Mouse (Mus musculus): ENCODE measurements at regions not wholly inside any gene's neighbourhood (a gene's known extent, or its start where the extent isn't known, plus 50 kb on each side); places are given as distances from the start of the nearest gene placed in this dataset.

DNA sequence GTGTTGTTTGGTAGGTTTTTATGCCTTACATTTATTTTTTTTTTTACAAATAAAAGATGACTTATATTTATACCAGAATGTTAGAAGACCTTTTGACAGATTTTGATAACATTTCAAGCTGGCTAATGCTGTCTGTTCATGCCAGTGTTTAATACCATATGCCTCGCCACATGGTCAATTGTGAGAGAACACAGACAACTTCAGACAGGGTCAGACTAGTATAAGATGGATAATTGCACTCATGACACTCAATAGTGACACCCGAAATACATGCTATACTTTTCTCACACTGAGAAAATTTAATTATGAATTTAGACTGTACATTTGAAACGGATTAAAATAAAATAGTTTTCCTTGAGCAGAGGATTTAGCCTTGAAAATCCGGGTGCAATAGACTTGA lies 769.9 kb downstream of the Slitrk6 start:
- DNase-seq, result no peak

GRCm38 (mm10) chr14:109958008-109958407 lies 796.9 kb downstream of the Slitrk6 start:
- DNase-seq, result no peak

DNA sequence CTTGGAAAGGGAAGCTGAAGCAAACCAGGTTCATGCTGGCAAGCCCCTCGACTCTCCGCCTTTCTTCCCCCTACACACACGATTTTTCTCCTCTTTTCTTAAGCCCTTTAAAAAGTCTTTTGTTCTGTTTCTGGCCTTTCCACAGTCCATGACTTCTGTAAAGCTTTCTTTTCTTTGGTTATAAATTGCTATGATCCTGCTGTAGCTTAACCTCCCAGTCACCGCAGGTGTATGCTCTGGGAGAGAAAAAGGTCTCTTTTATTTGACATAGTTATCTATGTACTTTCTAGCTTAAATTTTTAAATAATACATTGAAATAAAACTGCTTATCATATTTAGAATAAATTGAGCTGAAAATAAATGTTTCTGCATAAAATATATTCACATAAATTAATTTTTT lies 813.0 kb downstream of the Slitrk6 start:
- DNase-seq, result no peak

- no peak for DNase-seq
Observed at GRCm38 (mm10) chr14:109941162-109941561, 813.8 kb downstream of the Slitrk6 start.

- no peak for DNase-seq
Observed at GRCm38 (mm10) chr14:109937432-109937831, 817.5 kb downstream of the Slitrk6 start.

- DNase-seq, result no peak
Observed at GRCm38 (mm10) chr14:109928977-109929376, 826.0 kb downstream of the Slitrk6 start.

DNA sequence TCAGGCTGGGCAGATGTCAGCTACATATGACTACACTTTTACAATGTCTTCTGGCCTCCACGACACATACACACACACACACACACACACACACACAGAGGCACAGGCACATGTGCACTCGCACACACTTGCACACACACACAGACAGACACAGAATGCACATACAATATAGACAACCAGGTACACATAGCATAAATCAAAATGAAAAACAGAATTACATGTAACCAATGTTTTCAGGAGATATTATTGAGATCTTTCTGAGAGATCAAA lies 863.1 kb downstream of the Slitrk6 start:
- DNase-seq, result no peak

GRCm38 (mm10) chr14:109891151-109891895 lies 863.6 kb downstream of the Slitrk6 start:
- DNase-seq, result no peak

DNA sequence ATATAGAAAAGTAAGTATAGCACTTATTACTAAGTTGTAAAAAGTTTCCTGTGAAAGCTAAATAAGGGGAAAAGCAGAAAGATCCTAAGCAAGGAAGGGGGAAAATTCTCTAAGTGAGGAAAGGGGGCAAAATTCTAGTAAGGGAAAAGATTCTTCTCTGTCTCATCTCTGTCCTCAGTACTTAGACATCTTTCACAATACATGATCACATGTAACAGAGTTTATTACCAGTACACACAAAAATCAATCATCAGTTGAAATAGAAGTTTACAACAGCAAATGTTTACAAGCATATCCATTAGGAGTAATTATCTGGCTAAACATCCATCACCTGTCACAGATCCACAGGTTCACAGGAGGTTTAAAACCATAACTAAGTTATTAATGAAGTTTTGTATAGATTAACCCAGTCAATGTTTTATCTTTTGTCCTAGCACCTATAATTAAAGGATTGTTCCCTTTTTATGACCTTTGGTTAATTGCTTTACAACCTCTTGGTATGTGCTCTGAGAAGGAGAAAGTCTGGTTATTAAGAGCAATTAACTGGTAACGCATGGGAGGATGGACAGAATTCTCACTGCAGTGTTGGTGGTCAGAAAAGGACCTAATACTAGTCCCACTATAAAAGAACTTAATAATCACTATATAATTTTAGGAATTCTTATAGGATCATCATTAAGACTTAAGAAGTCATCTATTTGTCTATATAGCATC lies 877.8 kb downstream of the Slitrk6 start:
- DNase-seq, result no peak

GRCm38 (mm10) chr14:109874230-109874629 lies 880.7 kb downstream of the Slitrk6 start:
- peak; percentile 33 to 40 for DNase-seq

- DNase-seq, result peak; percentile 2 to 3
Observed at GRCm38 (mm10) chr14:109840354-109841104, 914.4 kb downstream of the Slitrk6 start.

DNA sequence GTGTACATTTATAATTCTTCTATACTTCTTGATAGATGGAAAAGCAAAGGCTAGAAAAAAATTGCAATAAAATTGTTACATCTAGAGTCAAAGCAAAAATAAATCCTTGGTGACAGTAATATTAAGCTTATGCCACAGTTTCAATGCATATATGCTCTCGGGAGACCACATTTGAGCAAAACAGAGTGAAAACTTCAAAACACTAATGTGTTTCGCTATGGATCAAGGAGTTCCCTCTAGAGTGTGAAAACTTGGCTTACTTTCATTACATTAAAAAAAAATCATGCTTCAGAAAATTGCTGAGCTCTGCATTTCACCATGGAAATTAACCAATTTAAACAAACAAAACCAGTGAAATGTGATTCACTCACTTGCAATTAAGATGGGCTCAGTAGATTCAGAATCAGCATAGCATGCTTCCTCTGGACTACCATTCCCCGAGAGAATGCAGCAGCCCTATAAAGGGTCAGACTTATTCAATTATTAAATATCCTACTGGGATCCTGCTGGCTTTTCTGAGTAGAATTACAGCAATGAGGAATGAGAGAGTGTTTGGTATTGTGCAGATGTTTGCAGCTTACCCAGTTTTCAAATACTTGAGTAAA lies 888.7 kb upstream of the Slitrk1 start:
- no peak for DNase-seq

DNA sequence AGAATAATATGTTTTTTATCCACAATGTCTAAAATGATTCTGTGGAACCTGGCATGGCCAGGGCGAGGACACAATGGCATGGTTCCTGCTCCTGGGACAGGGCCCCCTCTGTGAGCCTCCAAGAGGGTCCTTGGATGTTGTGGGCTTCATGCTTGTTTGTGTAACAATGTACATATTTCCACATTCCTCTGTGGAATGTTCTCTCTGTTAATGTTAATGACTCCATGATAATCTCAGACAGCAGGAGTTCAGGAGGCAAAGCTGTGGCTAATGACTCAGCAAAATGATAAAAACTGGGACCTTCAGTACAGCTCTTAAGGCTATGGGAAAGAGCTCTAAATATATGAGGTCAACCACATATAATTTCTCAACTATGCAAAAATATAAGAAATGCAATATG lies 858.3 kb upstream of the Slitrk1 start:
- no peak for DNase-seq

DNA sequence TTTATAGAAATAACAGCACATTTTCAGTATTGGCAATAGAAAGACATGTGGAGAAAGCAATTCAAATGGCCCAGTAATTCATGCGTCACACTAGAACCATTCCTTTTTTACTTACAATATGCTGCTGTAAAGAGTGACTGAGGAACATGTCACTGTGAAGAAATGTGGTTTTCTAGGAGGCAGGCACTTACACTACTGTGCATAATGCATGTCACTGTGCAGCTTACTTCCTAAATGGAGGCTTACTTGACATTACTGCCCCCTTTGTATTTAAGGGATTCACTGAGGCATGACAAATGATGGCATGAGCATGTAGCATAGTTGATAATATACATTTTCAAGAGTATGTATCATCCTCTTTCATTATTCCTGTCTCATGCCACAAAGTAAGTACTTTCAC lies 846.9 kb upstream of the Slitrk1 start:
- no peak for DNase-seq
